Mouse (Mus musculus) liver, adult (tissue): ENCODE measurements at regions not wholly inside any gene's neighbourhood (a gene's known extent, or its start where the extent isn't known, plus 50 kb on each side); places are given as distances from the start of the nearest gene placed in this dataset.
A peak's percentile ranks its signal among the peaks of the same experiment; 100 is the strongest.

Experiments used
- GATA4 ChIP-seq: IDR thresholded peaks from 2 replicates; pipeline ENCODE4 v1.6.1; 2014; ENCODE audit warnings: mild to moderate bottlenecking, low read length; ENCODE audit not compliant: insufficient replicate concordance

GRCm38 (mm10) chr10:118046831-118047230, 94.8 kb upstream of the Mdm1 start:
- no peak for TF ChIP-seq GATA4

- TF ChIP-seq GATA4, result peak; percentile 45; the same call in 1 of the 2 replicates
These were observed 92.3 kb upstream of the Mdm1 start for GRCm38 (mm10) chr10:118049330-118049729.

GRCm38 (mm10) chr10:118050152-118050641, 91.4 kb upstream of the Mdm1 start:
- TF ChIP-seq GATA4, result no peak

GRCm38 (mm10) chr10:118052042-118052441, 89.6 kb upstream of the Mdm1 start:
- TF ChIP-seq GATA4, result no peak

- no peak for TF ChIP-seq GATA4
These were observed 89.1 kb upstream of the Mdm1 start for GRCm38 (mm10) chr10:118052477-118052876.

GRCm38 (mm10) chr10:118053037-118053436, 88.6 kb upstream of the Mdm1 start:
- no peak for TF ChIP-seq GATA4

GRCm38 (mm10) chr10:118056789-118057271, 84.8 kb upstream of the Mdm1 start:
- peak; percentile 16; the same call in 1 of the 2 replicates for TF ChIP-seq GATA4

GRCm38 (mm10) chr10:118057516-118057915, 84.1 kb upstream of the Mdm1 start:
- no peak for TF ChIP-seq GATA4

- TF ChIP-seq GATA4, result peak; percentile 96; the same call in 1 of the 2 replicates
These were observed 76.8 kb upstream of the Mdm1 start for GRCm38 (mm10) chr10:118064816-118065216.

- TF ChIP-seq GATA4, result no peak
These were observed 59.9 kb upstream of the Mdm1 start for GRCm38 (mm10) chr10:118081636-118082166.

- TF ChIP-seq GATA4, result no peak
These were observed 58.4 kb upstream of the Mdm1 start for GRCm38 (mm10) chr10:118083035-118083720.

- no peak for TF ChIP-seq GATA4
These were observed 57.9 kb upstream of the Mdm1 start for GRCm38 (mm10) chr10:118083721-118084075.

- no peak for TF ChIP-seq GATA4
These were observed 56.3 kb upstream of the Mdm1 start for GRCm38 (mm10) chr10:118085046-118085983.

GRCm38 (mm10) chr10:118087570-118088340, 53.9 kb upstream of the Mdm1 start:
- TF ChIP-seq GATA4, result no peak

- no peak for TF ChIP-seq GATA4
These were observed 53.1 kb upstream of the Mdm1 start for GRCm38 (mm10) chr10:118088499-118088898.

GRCm38 (mm10) chr10:118089879-118090278, 51.7 kb upstream of the Mdm1 start:
- TF ChIP-seq GATA4, result no peak
